Mouse (Mus musculus) intestine, embryonic 14.5 days (tissue): ENCODE results near the gene Slc5a3. TPM values are rescaled to one million over a fixed set of nuclear protein-coding genes. Genes with fewer than 3 reads are reported as not detected.

Experiments
- ATAC-seq: fragments of 200-750 bp; cut with Nextera tagmentation; replicated peaks from 2 replicates; pipeline ENCODE4 v1.8.0; 2017; ENCODE audit warnings: low read depth, moderate number of reproducible peaks, moderate TSS enrichment, moderate library complexity; ENCODE audit not compliant: low FRiP score, low TSS enrichment
- DNase-seq: peaks from one replicate; pipeline ENCODE4 v3.0.0-alpha.2; 2018; ENCODE audit warnings: low spot score
- H3K27ac ChIP-seq: fragments of 300-500 bp; sonication (generic); 2 replicates; pipeline ENCODE4 v1.5.1; 2014; ENCODE audit warnings: low read depth, mild to moderate bottlenecking, control low read depth
- H3K27me3 ChIP-seq: fragments of 300-500 bp; sonication (generic); replicated peaks from 2 replicates; pipeline ENCODE4 v1.6.1; 2014; ENCODE audit warnings: low read length, control low read depth; ENCODE audit not compliant: control insufficient read depth, insufficient read depth
- H3K36me3 ChIP-seq: fragments of 300-500 bp; sonication (generic); 2 replicates; pipeline ENCODE4 v1.6.1; 2014; ENCODE audit warnings: low read length, control low read depth; ENCODE audit not compliant: control insufficient read depth, insufficient read depth
- H3K4me1 ChIP-seq: fragments of 300-500 bp; sonication (generic); replicated peaks from 2 replicates; pipeline ENCODE4 v1.6.1; 2014; ENCODE audit warnings: low read length, control low read depth, mixed read lengths; ENCODE audit not compliant: control insufficient read depth, insufficient read depth
- H3K4me2 ChIP-seq: fragments of 300-500 bp; sonication (generic); 2 replicates; pipeline ENCODE4 v1.6.1; 2014; ENCODE audit warnings: low read length
- H3K4me3 ChIP-seq: fragments of 300-500 bp; sonication (generic); 2 replicates; pipeline ENCODE4 v1.5.1; 2014; ENCODE audit warnings: low read depth, low read length, control low read depth, mixed read lengths
- H3K9ac ChIP-seq: fragments of 300-500 bp; sonication (generic); 2 replicates; pipeline ENCODE4 v1.6.1; 2014; ENCODE audit warnings: mild to moderate bottlenecking, low read length
- H3K9me3 ChIP-seq: fragments of 300-500 bp; sonication (generic); 2 replicates; pipeline ENCODE4 v1.6.1; 2016; ENCODE audit warnings: low read length, control low read depth; ENCODE audit not compliant: control insufficient read depth
- WGBS: fragments of 180-500 bp; shearing (Covaris S2); extraction: QIAGEN DNeasy Blood & Tissue Kit; methylation state at CpG from one replicate; pipeline ENCODE4 v1.1.7; 2014; 5-methylcytosine and 5-hydroxymethylcytosine counted together
- polyA plus RNA-seq: library from polyadenylated mRNA; unstranded; fragments of >200 nt; fragmentation: Nextera tagmentation; extraction: Ambion mirVana; gene quantifications from 2 replicates; pipeline ENCODE4 v1.2.1, GENCODE M21; 2014

The Slc5a3 gene
- polyA plus RNA-seq, 1 experiment from 2014 or later: 8.4 TPM

GRCm38 (mm10) chr16:92103572-92104331, 45.6 kb downstream of the Slc5a3 start:
- Histone ChIP-seq H3K4me2 (no peak overlapping the region), H3K36me3 (peaks cover 12% of the 10 kb centered on the region), H3K4me1 (peaks cover 5% of the 10 kb centered on the region), H3K4me3 (no peak overlapping the region), H3K9ac (no peak overlapping the region), H3K27me3 (no peaks in the 10 kb centered on the region), H3K9me3 (no peaks in the 10 kb centered on the region), H3K27ac (no peak overlapping the region)
- ATAC-seq (0 out of 2 replicates have a peak, but pooled peaks have one; percentile 27), DNase-seq (no peak)
- 57% methylated on average over 9 of the region's 9 CpGs for WGBS

- Histone ChIP-seq H3K4me2 (no peak overlapping the region), H3K36me3 (peaks cover 12% of the 10 kb centered on the region), H3K9ac (no peak overlapping the region), H3K4me1 (no peaks in the 10 kb centered on the region), H3K27me3 (no peaks in the 10 kb centered on the region), H3K27ac (no peak overlapping the region), H3K4me3 (no peak overlapping the region), H3K9me3 (no peaks in the 10 kb centered on the region)
- DNase-seq: no peak
- ATAC-seq: no peak
- 87% methylated on average over 2 of the region's 2 CpGs for WGBS
Measured at GRCm38 (mm10) chr16:92104332-92104590, 46.1 kb downstream of the Slc5a3 start.

DNA sequence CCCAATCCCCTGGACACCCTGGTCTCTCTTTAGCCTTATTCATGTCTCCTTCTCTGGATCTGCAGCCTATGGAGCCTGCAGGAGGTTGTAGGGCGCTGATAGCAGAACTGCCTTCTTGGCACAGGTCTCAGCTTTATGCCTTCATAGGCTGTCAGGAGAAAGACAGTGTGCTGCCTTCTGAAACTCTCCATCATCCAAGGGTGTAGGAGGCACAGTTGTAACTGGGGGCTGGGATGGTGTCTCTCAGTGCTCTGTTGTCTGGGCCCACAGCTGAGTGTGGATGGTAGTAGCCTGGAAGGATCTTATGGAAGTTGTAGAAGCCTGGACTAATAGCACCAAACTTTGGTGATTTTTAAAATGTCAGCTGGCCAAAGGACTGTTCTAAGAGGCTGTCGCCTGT, 46.8 kb downstream of the Slc5a3 start:
- Histone ChIP-seq H3K36me3 (peaks cover 12% of the 10 kb centered on the region), H3K9me3 (no peaks in the 10 kb centered on the region), H3K4me1 (no peaks in the 10 kb centered on the region), H3K27ac (no peak overlapping the region), H3K4me2 (no peak overlapping the region), H3K27me3 (no peaks in the 10 kb centered on the region), H3K4me3 (no peak overlapping the region), H3K9ac (no peak overlapping the region)
- WGBS: 97% methylated on average over 2 of the region's 2 CpGs
- DNase-seq (no peak), ATAC-seq (no peak)

GRCm38 (mm10) chr16:92105631-92106030, 47.5 kb downstream of the Slc5a3 start:
- Histone ChIP-seq H3K36me3 (peaks cover 12% of the 10 kb centered on the region), H3K4me3 (no peak overlapping the region), H3K9me3 (no peaks in the 10 kb centered on the region), H3K9ac (no peak overlapping the region), H3K4me1 (no peaks in the 10 kb centered on the region), H3K27ac (no peak overlapping the region), H3K4me2 (no peak overlapping the region), H3K27me3 (no peaks in the 10 kb centered on the region)
- DNase-seq (no peak), ATAC-seq (no peak)
- WGBS: 78% methylated on average over 3 of the region's 3 CpGs

DNA sequence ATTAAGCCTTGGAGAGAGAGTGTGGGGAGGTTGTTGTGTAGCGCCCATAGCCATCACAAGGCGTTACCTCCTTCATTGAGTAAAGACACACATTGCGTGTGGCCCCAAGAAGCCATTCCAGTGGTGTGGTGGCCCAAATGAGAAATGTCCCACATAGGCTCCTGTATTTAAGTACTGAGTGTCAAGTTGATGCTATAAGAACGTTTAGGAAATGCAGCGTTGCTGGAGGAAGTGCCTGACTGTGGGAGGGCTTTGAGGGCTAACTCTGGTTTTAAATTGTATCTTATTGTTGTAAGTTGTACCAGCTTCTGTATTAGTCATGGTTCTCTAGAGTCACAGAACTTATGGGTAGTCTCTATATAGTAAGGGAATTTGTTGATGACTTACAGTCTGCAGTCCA, 49.2 kb downstream of the Slc5a3 start:
- Histone ChIP-seq H3K27me3 (no peaks in the 10 kb centered on the region), H3K27ac (no peak overlapping the region), H3K4me1 (no peaks in the 10 kb centered on the region), H3K4me3 (no peak overlapping the region), H3K4me2 (no peak overlapping the region), H3K36me3 (peaks cover 9% of the 10 kb centered on the region), H3K9me3 (no peaks in the 10 kb centered on the region), H3K9ac (no peak overlapping the region)
- ATAC-seq (no peak), DNase-seq (no peak)
- WGBS: 92% methylated on average over 5 of the region's 5 CpGs

DNA sequence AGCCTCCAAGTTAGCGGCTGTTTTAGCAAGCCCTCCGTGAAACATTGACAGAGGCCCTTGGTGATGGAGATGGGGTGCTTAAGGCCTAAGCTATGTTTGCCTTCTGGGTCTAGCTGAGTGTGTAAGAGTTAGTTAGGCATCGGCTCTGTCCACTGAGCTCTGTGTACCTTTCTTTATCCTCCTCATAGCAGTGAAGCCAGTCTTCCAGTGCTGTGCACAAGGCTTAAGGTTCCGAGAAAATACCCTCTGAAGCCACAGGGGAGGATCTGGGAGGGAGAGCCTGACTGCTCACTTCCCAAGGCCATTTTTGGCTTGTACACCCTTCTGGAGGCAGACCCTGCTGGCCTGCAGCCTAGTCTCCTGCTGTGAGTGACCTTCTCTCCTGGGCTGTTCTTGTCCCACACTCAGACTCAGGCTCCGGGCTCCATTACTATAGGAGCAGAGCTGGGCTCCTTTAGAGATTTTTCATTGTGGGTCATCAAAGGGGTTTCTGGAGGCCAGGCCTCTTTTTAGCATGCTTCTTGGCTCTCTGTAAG, 56.7 kb downstream of the Slc5a3 start:
- no peak for ATAC-seq
- DNase-seq: no peak
- H3K27ac ChIP-seq: no peak overlapping the region
- no peaks in the 10 kb centered on the region for H3K9me3 ChIP-seq
- H3K27me3 ChIP-seq: no peaks in the 10 kb centered on the region
- peaks cover 11% of the 10 kb centered on the region for H3K36me3 ChIP-seq
- H3K4me3 ChIP-seq: no peak overlapping the region
- H3K4me2 ChIP-seq: no peak overlapping the region
- peaks cover 7% of the 10 kb centered on the region for H3K4me1 ChIP-seq
- 80% methylated on average over 5 of the region's 5 CpGs for WGBS
- H3K9ac ChIP-seq: no peak overlapping the region

DNA sequence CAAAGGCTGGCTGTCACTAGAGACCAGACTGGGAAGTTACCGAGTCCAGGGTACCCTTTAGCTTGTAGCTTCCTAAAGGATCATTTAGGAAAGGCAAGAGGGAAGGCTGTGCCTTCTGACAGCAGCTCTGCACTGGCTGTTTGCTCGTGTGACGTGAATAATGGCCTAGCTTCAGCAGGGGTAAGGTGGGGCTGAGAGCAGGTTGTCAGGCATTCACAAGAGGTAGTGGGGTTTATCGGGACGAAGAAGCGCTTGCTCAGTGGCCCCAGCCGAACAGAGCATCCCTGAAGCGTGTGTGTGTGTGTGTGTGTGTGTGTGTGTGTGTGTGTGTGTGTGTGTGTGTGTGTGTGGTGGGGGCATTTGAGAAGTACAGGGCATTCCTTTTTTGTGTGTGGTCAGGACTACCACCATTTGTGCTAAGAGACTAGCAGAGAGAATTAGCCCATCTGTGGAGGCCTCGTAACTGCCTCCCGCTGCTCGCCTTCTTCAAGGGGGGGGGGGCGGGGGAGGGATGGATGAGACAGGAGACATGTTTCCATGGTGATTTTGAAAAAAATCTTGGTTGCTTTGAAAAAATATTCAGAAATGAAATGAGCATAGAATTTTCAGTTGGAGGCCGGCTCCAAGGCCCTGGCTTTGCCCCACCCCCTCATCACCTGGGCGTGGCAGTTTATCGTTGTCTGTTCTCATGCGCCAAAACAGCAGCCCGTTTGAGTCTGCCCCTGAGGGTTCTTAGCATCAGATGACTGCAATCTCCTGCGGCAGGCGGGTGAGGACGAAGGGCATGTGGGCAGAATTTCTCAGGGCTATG, 57.7 kb downstream of the Slc5a3 start:
- 27% methylated on average over 20 of the region's 20 CpGs for WGBS

DNA sequence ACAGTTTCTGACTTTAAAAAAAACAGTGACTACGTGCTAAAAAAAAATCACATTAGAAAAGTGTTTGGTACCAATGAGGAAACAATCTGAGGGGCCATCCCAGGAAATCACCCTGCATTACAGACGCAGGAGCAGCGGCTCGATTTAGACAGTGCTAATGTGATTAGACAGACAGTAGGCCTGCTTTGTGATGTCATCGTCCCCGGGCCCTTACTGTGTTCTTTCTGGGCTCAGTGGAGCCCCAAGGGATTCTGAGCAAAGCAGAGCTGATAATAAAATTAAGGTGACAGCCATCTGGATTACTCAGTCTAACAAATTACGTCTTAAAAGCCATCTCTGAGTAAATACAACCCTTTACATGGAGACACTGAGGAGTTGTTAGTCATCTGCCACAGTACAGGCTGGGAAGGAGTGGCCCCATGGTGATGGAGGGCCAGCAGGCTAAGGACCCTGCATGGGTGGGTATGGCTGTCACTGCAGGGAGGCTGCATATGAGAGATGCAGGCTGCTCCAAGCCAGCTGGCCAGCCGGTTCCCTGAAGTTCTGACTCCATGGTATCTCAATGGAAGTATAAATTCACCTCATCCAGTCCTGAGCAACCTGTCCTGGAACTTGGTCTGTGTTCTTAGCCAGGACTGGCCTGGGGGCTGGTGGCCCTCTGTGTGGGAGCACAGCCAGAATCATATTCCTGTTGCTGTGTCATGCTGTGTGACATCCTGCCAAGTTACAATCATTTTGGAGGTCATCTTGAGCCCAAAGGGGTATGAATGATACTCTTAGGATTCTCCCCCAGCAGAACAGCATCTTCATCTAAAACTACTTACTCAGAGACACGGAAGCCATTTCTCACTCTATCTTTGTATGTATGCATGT, 59.5 kb downstream of the Slc5a3 start:
- DNase-seq (no peak), ATAC-seq (no peak)
- Histone ChIP-seq H3K4me2 (no peak overlapping the region), H3K9me3 (no peaks in the 10 kb centered on the region), H3K4me3 (no peak overlapping the region), H3K4me1 (peaks cover 7% of the 10 kb centered on the region), H3K27me3 (no peaks in the 10 kb centered on the region), H3K27ac (no peak overlapping the region), H3K9ac (no peak overlapping the region), H3K36me3 (peaks cover 3% of the 10 kb centered on the region; the same call in 1 of the 2 replicates)
- 67% methylated on average over 9 of the region's 9 CpGs for WGBS

More for the DNA sequence above, 57.7 kb downstream of the Slc5a3 start:
- Histone ChIP-seq H3K27me3 (no peaks in the 10 kb centered on the region), H3K9me3 (no peaks in the 10 kb centered on the region), H3K4me1 (peaks cover 7% of the 10 kb centered on the region), H3K4me3 (no peak overlapping the region), H3K27ac (no peak overlapping the region), H3K9ac (no peak overlapping the region), H3K36me3 (peaks cover 11% of the 10 kb centered on the region), H3K4me2 (peak overlapping the region; percentile 24; the same call in 1 of the 2 replicates)
- ATAC-seq: no peak
- DNase-seq: no peak
